In genomic region chr7:4719276-4719675, GRCm38 (mm10) we compare ENCODE assay signal across 39 mouse cellular contexts. TPM values are rescaled to one million over a fixed set of nuclear protein-coding genes. Genes with fewer than 3 reads are reported as not detected.
"Had no signal": no experiment of that assay in that cellular context is flagged by ENCODE, and none has a peak within 500 bp of the region (broad histone marks: within the 10 kb centered on the region; RNA-seq: fewer than 3 reads in every experiment).

No protein-coding gene starts in this region.

- DNase-seq: left cerebral cortex, postnatal 4 days; liver; liver, embryonic 13.5 days; liver, postnatal 0 days; lung, adult 18-20 months; lung, adult 2 months; lung, embryonic 14.5 days; lung, postnatal 10 days; lung, postnatal 14 days; lung, postnatal 36 days; lung, postnatal 4 days; midbrain, embryonic 14.5 days had no signal

- H3K9me3 ChIP-seq: limb, embryonic 10.5 days; limb, embryonic 12.5 days; limb, embryonic 13.5 days; limb, embryonic 15.5 days; liver, embryonic 12.5 days; liver, embryonic 13.5 days; liver, embryonic 15.5 days; lung, embryonic 15.5 days; megakaryocyte, embryonic 14.5 days; midbrain, embryonic 10.5 days; midbrain, embryonic 12.5 days; midbrain, embryonic 13.5 days; midbrain, embryonic 15.5 days had no signal

- H3K4me3 ChIP-seq: left cerebral cortex, adult 2 months; limb, embryonic 10.5 days; limb, embryonic 12.5 days; limb, embryonic 13.5 days; limb, embryonic 15.5 days; liver, embryonic 12.5 days; liver, embryonic 13.5 days; liver, embryonic 15.5 days; lung, embryonic 15.5 days; megakaryocyte, embryonic 14.5 days; midbrain, embryonic 10.5 days; midbrain, embryonic 12.5 days; midbrain, embryonic 13.5 days; midbrain, embryonic 15.5 days; myocyte had no signal

- H3K9ac ChIP-seq: limb, embryonic 12.5 days; limb, embryonic 13.5 days; limb, embryonic 15.5 days; liver, embryonic 12.5 days; liver, embryonic 13.5 days; liver, embryonic 14.5 days; liver, embryonic 15.5 days; liver, postnatal 0 days; lung, embryonic 14.5 days; lung, embryonic 15.5 days; midbrain, embryonic 12.5 days; midbrain, embryonic 13.5 days; midbrain, embryonic 15.5 days had no signal

- H3K36me3 ChIP-seq: liver, embryonic 12.5 days; liver, embryonic 13.5 days; liver, embryonic 15.5 days had no signal

- H3K27me3 ChIP-seq: limb, embryonic 12.5 days; limb, embryonic 13.5 days; limb, embryonic 15.5 days; liver, embryonic 13.5 days; liver, embryonic 15.5 days; lung, embryonic 15.5 days; megakaryocyte, embryonic 14.5 days; midbrain, embryonic 12.5 days; midbrain, embryonic 13.5 days; midbrain, embryonic 15.5 days had no signal

- H3K4me2 ChIP-seq: limb, embryonic 12.5 days; limb, embryonic 13.5 days; limb, embryonic 15.5 days; liver, embryonic 11.5 days; liver, embryonic 12.5 days; liver, embryonic 13.5 days; liver, embryonic 15.5 days; lung, embryonic 14.5 days; lung, embryonic 15.5 days; midbrain, embryonic 11.5 days; midbrain, embryonic 12.5 days; midbrain, embryonic 13.5 days; midbrain, embryonic 15.5 days had no signal

- ATAC-seq: liver, embryonic 12.5 days; liver, postnatal 0 days; lung, postnatal 0 days; midbrain, embryonic 13.5 days; midbrain, embryonic 15.5 days; midbrain, embryonic 16.5 days had no signal

- H3K27ac ChIP-seq: left cerebral cortex, adult 2 months; limb, embryonic 10.5 days; limb, embryonic 12.5 days; limb, embryonic 13.5 days; limb, embryonic 15.5 days; liver, embryonic 12.5 days; liver, embryonic 13.5 days; liver, embryonic 14.5 days; liver, embryonic 15.5 days; lung, embryonic 15.5 days; macrophage; midbrain, embryonic 10.5 days; midbrain, embryonic 12.5 days; midbrain, embryonic 13.5 days; midbrain, embryonic 15.5 days had no signal

- H3K4me1 ChIP-seq: limb, embryonic 10.5 days; limb, embryonic 12.5 days; limb, embryonic 13.5 days; liver, embryonic 13.5 days; liver, embryonic 15.5 days; lung, embryonic 15.5 days; midbrain, embryonic 10.5 days; midbrain, embryonic 12.5 days; midbrain, embryonic 13.5 days; midbrain, embryonic 15.5 days had no signal

RNA-seq across cellular contexts. Expression of gene Tmem150b, which starts 5.8 kb away (rescaled TPM):
- total RNA-seq: left cerebral cortex, adult 2 months; left cerebral cortex, postnatal 10 days; left cerebral cortex, postnatal 25 days; left cerebral cortex, postnatal 36 days; left cerebral cortex, postnatal 4 days had no signal
- polyA plus RNA-seq: liver, embryonic 11.5 days; lung, embryonic 14.5 days; midbrain, embryonic 11.5 days had no signal

RNA-seq across cellular contexts. Expression of gene Brsk1, which starts 28.9 kb away (rescaled TPM):
- total RNA-seq: megakaryocyte, adult 5-6 weeks; megakaryocyte-erythroid progenitor cell, adult 5-6 weeks; monocyte, adult 5-6 weeks had no signal
- polyA plus RNA-seq: liver, postnatal 0 days; macrophage had no signal

RNA-seq across cellular contexts. Expression of gene Cox6b2, which starts 33.6 kb away (rescaled TPM):
- total RNA-seq: liver, adult 2 months; monocyte, adult 5-6 weeks had no signal
- polyA plus RNA-seq: macrophage had no signal
